Mouse (Mus musculus) neural tube, embryonic 13.5 days (tissue): Measurements from ENCODE around the gene Tatdn3. TPM values are rescaled to one million over a fixed set of nuclear protein-coding genes. Genes with fewer than 3 reads are reported as not detected.

Experiments used
- polyA plus RNA-seq: library from polyadenylated mRNA; unstranded; fragments of >200 nt; fragmentation: Nextera tagmentation; extraction: Ambion mirVana; gene quantifications from 2 replicates; pipeline ENCODE4 v1.2.1, GENCODE M21; 2015

The Tatdn3 gene
- polyA plus RNA-seq, 1 experiment from 2014 or later = 17.5 TPM

Other genes starting within 250 kb of the Tatdn3 start
- 26.9 and 28.4 TPM in 2 replicates for gene Rps6kc1, start 151.2 kb downstream of the Tatdn3 start, polyA plus RNA-seq
- 51.4 and 63.2 TPM in 2 replicates for gene Angel2, start 137.8 kb downstream of the Tatdn3 start, polyA plus RNA-seq
- 90.3 and 94.0 TPM in 2 replicates for gene Vash2, start 83.6 kb downstream of the Tatdn3 start, polyA plus RNA-seq
- 6.9 and 7.8 TPM in 2 replicates for gene Flvcr1, start 36.8 kb downstream of the Tatdn3 start, polyA plus RNA-seq
- not detected in 2 replicates for gene Spata45, start 26.3 kb downstream of the Tatdn3 start, polyA plus RNA-seq
- gene Nsl1, start 80 bp upstream of the Tatdn3 start, polyA plus RNA-seq = 4.6 and 4.9 TPM in 2 replicates
- 2.0 and 2.6 TPM in 2 replicates for gene Batf3, start 34.9 kb upstream of the Tatdn3 start, polyA plus RNA-seq
- not detected in 2 replicates for gene Fam71a, start 101.9 kb upstream of the Tatdn3 start, polyA plus RNA-seq
- 2.0 and 2.2 TPM in 2 replicates for gene Atf3, start 155.1 kb upstream of the Tatdn3 start, polyA plus RNA-seq